ENCODE assay signal across 20 mouse cellular contexts in the genomic region with DNA sequence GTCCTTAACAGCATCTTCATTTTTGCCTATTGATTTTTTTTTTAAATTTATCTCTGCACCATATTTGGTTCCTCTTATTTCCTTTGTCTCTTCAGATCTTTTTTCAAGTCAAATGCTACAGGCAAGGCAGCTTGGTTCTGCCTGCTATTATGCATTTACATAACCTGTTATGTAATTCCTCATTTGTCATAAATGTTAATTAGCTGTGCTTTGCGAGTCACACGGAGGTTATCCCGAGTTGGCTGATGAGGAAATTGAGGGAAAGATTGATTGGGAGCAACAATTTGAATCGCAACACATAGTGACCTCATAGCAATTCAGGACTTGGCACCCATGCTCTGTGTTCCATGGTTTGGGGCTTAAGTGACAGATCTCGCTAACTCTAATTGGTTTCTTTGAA.
DNase-seq lines count a peak whose midpoint lies in the region; TF ChIP-seq lines count a peak whose summit lies in the region.
"Had no signal": no experiment of that assay in that cellular context is flagged by ENCODE, and none has a peak within 500 bp of the region (broad histone marks: within the 10 kb centered on the region; RNA-seq: fewer than 3 reads in every experiment).

No protein-coding gene starts in this region.

- no peak for TF ChIP-seq POLR2A in brain, embryonic 14.5 days (IDR thresholded peaks at IDR 0.05; ENCODE audit: borderline replicate concordance, extremely low read depth, insufficient read depth, insufficient read length, poor library complexity, severe bottlenecking)
- no peak for TF ChIP-seq POLR2A in olfactory bulb, adult 2 months (IDR thresholded peaks at IDR 0.05; ENCODE audit: insufficient read depth, low read depth, low read length)

- 48% methylated on average over 5 of the region's 5 CpGs for WGBS in olfactory bulb, adult 2 months

- no peak overlapping the region for H3K4me3 ChIP-seq in layer of hippocampus, adult 2 months
- no peak overlapping the region for H3K4me3 ChIP-seq in olfactory bulb, adult 2 months (ENCODE audit: insufficient read depth, low read depth, low read length)
- H3K4me3 ChIP-seq: embryonic facial prominence, embryonic 13.5 days; forebrain, embryonic 13.5 days; heart, embryonic 10.5 days; hindbrain, embryonic 12.5 days had no signal

- no peak for TF ChIP-seq CTCF in layer of hippocampus, adult 2 months (conservative IDR thresholded peaks at IDR 0.05)
- TF ChIP-seq CTCF in brain, embryonic 14.5 days (IDR thresholded peaks at IDR 0.05; ENCODE audit: borderline replicate concordance, extremely low read depth, insufficient read depth, insufficient read length), result no peak
- no peak for TF ChIP-seq CTCF in olfactory bulb, adult 2 months (IDR thresholded peaks at IDR 0.05; ENCODE audit: insufficient read depth, low read depth, low read length)

- peak overlapping the region; percentile 81 for H3K27ac ChIP-seq in layer of hippocampus, adult 2 months
- H3K27ac ChIP-seq in olfactory bulb, adult 2 months (ENCODE audit: insufficient read depth, low read depth, low read length), result 0 out of 2 replicates have a peak overlapping the region, but pooled peaks have one; percentile 4
- H3K27ac ChIP-seq: embryonic facial prominence, embryonic 13.5 days; forebrain, embryonic 13.5 days; heart, embryonic 10.5 days; hindbrain, embryonic 12.5 days had no signal

- peaks cover 3% of the 10 kb centered on the region; the same call in 1 of the 2 replicates for H3K4me1 ChIP-seq in olfactory bulb, adult 2 months (ENCODE audit: control insufficient read depth, insufficient read depth, low read length)
- H3K4me1 ChIP-seq: embryonic facial prominence, embryonic 13.5 days; forebrain, embryonic 13.5 days; heart, embryonic 10.5 days; hindbrain, embryonic 12.5 days had no signal

- peak in 1 of 2 experiments; percentile 34 for DNase-seq in layer of hippocampus, adult 2 months (ENCODE audit: low spot score in 2 of 2)
- DNase-seq in layer of hippocampus, postnatal 14 days (ENCODE audit: low spot score in 2 of 2), result no peak
- peak; percentile 40 for DNase-seq in Muller cell, postnatal 12 days (ENCODE audit: inconsistent ontology term)
- DNase-seq in brain, embryonic 14.5 days (ENCODE audit: low read depth), result peak; percentile 47
- no peak for DNase-seq in kidney, adult 18-20 months
- DNase-seq in adrenal gland, postnatal 4 days (ENCODE audit: low spot score in 2 of 2), result no peak
- DNase-seq: adrenal gland, adult 2 months; adrenal gland, postnatal 25 days; cerebellum, adult 11-12 months; cerebellum, adult 9-10 months; cerebellum, postnatal 25 days; gastrocnemius, postnatal 10 days; heart, adult 18-20 months; heart, postnatal 10 days; heart, postnatal 4 days had no signal

Comparison
In these comparisons a context has a peak if more than half of its experiments do, and no peak if none do; other contexts are left out.
1. DNase-seq: peak in Muller cell, postnatal 12 days (single experiment) and brain, embryonic 14.5 days (single experiment); none in layer of hippocampus, postnatal 14 days (0 of 2), kidney, adult 18-20 months (single experiment) and adrenal gland, postnatal 4 days (0 of 2).